Mouse (Mus musculus): Measurements from ENCODE around the gene Arhgap9. TPM values are rescaled to one million over a fixed set of nuclear protein-coding genes. Genes with fewer than 3 reads are reported as not detected.

Gene Arhgap9
- polyA plus RNA-seq, 1 experiment from 2014 or later = 3.2 TPM

DNA sequence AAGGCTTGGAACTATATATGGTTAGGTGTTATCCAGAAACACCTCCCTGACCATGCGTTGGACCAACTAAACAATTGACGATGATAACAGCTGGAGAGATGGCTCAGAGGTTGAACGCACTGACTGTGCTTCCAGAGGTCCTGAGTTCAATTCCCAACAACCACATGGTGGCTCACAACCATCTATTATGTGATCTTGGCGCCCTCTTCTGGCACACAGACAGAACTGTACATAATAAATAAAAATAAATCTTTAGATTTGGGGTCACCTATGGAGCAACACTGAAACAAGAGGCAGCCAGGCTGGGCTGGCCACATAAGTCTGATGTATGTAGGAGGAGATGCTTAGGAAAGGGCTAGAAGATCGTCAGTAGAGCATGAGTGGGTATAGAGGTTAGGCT is 11.4 kb downstream of the Arhgap9 start:
- 66% methylated on average over 5 of the region's 5 CpGs for WGBS
- Histone ChIP-seq H3K4me1 (ENCODE audit: insufficient read depth) (no peaks in the 10 kb centered on the region), H3K27me3 (ENCODE audit: insufficient read depth, low read length) (peaks cover 11% of the 10 kb centered on the region), H3K4me3 (ENCODE audit: low read depth, low read length) (no peak overlapping the region), H3K9me3 (ENCODE audit: low read depth, low read length) (no peaks in the 10 kb centered on the region), H3K27ac (ENCODE audit: low read depth) (no peak overlapping the region), H3K36me3 (ENCODE audit: insufficient read depth) (peaks cover 69% of the 10 kb centered on the region), H3K4me2 (no peak overlapping the region), H3K9ac (no peak overlapping the region)
- peak; percentile 45 for TF ChIP-seq CTCF (IDR thresholded peaks at IDR 0.05; ENCODE audit: low read depth)
- ATAC-seq (ENCODE audit: insufficient read depth) (no peak), DNase-seq (peak; percentile 45)

DNA sequence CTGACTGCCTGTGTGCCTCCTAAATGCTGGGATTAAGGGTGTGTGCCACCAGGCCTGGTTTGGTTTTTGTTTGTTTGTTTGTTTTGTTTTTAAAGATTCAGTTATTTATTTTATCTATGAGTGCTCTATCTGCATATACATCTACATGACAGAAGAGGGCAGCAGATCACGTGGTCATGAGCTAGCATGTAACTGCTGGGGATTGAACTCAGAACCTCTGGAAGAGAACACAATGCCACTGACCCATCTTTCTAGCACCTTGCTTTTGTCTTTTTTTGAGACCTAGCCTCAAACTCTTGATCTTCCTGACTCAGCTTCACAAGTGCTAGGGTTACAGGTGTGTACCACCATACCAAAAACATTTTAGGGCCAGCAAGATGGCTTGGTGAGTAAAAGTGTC is 13.5 kb downstream of the Arhgap9 start:
- Histone ChIP-seq H3K4me1 (ENCODE audit: insufficient read depth) (no peaks in the 10 kb centered on the region), H3K27me3 (ENCODE audit: insufficient read depth, low read length) (peaks cover 2% of the 10 kb centered on the region; the same call in 1 of the 2 replicates), H3K36me3 (ENCODE audit: insufficient read depth) (peaks cover 63% of the 10 kb centered on the region), H3K27ac (ENCODE audit: low read depth) (no peak overlapping the region), H3K4me3 (ENCODE audit: low read depth, low read length) (no peak overlapping the region), H3K9ac (no peak overlapping the region), H3K4me2 (no peak overlapping the region), H3K9me3 (ENCODE audit: low read depth, low read length) (no peaks in the 10 kb centered on the region)
- ATAC-seq (ENCODE audit: insufficient read depth) (no peak), DNase-seq (no peak)
- WGBS = 55% methylated on average over 1 of the region's 1 CpGs
- TF ChIP-seq CTCF (IDR thresholded peaks at IDR 0.05; ENCODE audit: low read depth) = no peak

DNA sequence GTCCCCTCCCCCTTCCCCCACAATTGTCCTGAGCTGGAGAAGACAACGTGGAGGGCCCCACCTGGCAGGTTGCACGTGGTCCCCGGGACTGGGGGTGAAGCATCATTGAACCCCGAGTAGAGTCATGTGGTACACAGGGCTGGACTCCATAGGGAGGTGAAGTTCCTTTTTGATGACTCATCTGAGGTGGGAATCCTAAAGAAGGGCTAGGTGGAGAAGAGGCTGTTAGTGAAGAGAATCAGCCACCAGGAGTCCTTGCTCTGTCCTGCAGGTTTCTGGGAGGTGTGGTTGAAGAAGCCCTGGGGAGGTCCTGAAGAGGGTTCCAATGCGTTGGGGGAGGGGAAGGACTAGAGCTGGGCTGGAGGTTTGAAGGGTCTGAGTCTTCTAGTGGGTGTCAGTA is 15.2 kb downstream of the Arhgap9 start:
- Histone ChIP-seq H3K4me3 (ENCODE audit: low read depth, low read length) (no peak overlapping the region), H3K9me3 (ENCODE audit: low read depth, low read length) (no peaks in the 10 kb centered on the region), H3K27me3 (ENCODE audit: insufficient read depth, low read length) (peaks cover 15% of the 10 kb centered on the region; the same call in 1 of the 2 replicates), H3K4me1 (ENCODE audit: insufficient read depth) (no peaks in the 10 kb centered on the region), H3K4me2 (no peak overlapping the region), H3K9ac (no peak overlapping the region), H3K36me3 (ENCODE audit: insufficient read depth) (peaks cover 47% of the 10 kb centered on the region), H3K27ac (ENCODE audit: low read depth) (no peak overlapping the region)
- DNase-seq (no peak), ATAC-seq (ENCODE audit: insufficient read depth) (no peak)
- TF ChIP-seq CTCF (IDR thresholded peaks at IDR 0.05; ENCODE audit: low read depth) = no peak
- WGBS = 55% methylated on average over 5 of the region's 5 CpGs

DNA sequence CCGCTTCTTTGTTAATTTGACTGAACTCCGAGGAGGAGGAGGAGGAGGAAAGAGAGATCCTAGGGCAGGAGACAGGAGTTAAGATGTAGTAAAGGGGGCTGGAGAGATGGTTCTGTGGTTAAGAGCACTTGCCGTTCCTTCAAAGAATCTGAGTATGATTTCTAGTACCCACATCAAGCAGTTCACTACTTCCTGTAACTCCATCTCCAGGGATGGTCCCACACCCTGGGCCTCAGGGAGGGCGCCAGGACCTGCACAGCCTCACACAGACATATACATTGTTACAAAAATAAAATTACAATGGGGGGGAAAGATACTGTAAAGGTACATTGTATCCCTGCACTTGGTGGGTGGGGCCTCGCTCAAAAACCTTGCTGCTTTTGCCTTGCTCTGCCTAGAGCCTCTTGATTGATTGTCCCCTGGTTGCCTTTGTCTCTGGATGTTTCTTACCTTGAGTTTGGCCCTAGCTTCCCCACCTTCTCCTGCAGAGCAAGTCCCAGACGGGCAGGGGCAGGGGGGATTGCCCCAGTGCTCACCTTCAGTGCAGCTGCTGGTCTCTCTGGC is 15.9 kb downstream of the Arhgap9 start:
- Histone ChIP-seq H3K4me2 (no peak overlapping the region), H3K36me3 (ENCODE audit: insufficient read depth) (peaks cover 41% of the 10 kb centered on the region), H3K9me3 (ENCODE audit: low read depth, low read length) (no peaks in the 10 kb centered on the region), H3K4me3 (ENCODE audit: low read depth, low read length) (no peak overlapping the region), H3K27me3 (ENCODE audit: insufficient read depth, low read length) (peaks cover 15% of the 10 kb centered on the region; the same call in 1 of the 2 replicates), H3K27ac (ENCODE audit: low read depth) (no peak overlapping the region), H3K9ac (no peak overlapping the region), H3K4me1 (ENCODE audit: insufficient read depth) (no peaks in the 10 kb centered on the region)
- no peak for TF ChIP-seq CTCF (IDR thresholded peaks at IDR 0.05; ENCODE audit: low read depth)
- no peak for ATAC-seq (ENCODE audit: insufficient read depth)
- DNase-seq = no peak
- 84% methylated on average over 6 of the region's 6 CpGs for WGBS

DNA sequence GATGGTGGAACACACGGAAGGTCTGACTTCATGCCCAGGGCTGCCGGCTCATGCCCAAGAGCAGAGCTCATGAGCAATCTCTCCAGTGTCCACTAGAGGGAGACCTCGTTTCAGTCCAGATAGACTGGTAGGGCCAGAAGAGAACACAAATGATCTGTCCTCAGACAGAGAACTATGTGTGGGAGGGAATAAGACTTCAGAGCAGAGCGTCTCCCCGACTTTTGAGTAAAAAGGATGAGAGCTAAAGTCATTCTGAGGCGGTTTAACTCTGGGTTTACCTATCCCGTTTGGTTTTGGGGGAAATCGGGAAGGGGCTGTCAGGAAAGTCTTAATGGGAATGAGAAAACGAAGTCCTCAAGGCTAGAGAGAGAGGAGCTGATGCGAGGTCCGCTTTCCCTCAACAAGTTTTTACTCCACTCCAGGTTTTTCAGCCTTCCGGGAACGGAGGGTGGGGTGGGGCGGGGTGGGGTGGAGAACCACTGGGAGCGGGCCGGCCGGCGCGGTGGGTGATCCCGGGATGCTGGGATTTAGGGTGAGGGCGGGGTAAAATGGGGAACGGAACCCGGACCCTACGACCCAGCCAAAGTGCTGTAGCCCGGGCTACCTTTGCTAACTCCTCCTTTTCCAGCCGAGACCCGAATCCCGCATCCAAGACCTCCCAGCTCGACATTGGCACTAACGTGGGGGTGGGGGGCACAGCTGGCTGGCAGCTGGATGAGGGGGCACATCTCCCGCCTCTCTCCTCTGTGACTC is 17.3 kb downstream of the Arhgap9 start:
- H3K9ac ChIP-seq = peak overlapping the region; percentile 66
- H3K9me3 ChIP-seq (ENCODE audit: low read depth, low read length) = no peaks in the 10 kb centered on the region
- no peaks in the 10 kb centered on the region for H3K4me1 ChIP-seq (ENCODE audit: insufficient read depth)
- ATAC-seq (ENCODE audit: insufficient read depth) = peak; percentile 73
- H3K4me2 ChIP-seq = peak overlapping the region; percentile 88
- H3K36me3 ChIP-seq (ENCODE audit: insufficient read depth) = peaks cover 27% of the 10 kb centered on the region
- peak overlapping the region; percentile 57 for H3K4me3 ChIP-seq (ENCODE audit: low read depth, low read length)
- peaks cover 15% of the 10 kb centered on the region; the same call in 1 of the 2 replicates for H3K27me3 ChIP-seq (ENCODE audit: insufficient read depth, low read length)
- under 1% methylated on average over 31 of the region's 31 CpGs for WGBS
- peak overlapping the region; percentile 96 for H3K27ac ChIP-seq (ENCODE audit: low read depth)
- peak; percentile 95 for TF ChIP-seq CTCF (IDR thresholded peaks at IDR 0.05; ENCODE audit: low read depth)
- peak; percentile 99 for DNase-seq

DNA sequence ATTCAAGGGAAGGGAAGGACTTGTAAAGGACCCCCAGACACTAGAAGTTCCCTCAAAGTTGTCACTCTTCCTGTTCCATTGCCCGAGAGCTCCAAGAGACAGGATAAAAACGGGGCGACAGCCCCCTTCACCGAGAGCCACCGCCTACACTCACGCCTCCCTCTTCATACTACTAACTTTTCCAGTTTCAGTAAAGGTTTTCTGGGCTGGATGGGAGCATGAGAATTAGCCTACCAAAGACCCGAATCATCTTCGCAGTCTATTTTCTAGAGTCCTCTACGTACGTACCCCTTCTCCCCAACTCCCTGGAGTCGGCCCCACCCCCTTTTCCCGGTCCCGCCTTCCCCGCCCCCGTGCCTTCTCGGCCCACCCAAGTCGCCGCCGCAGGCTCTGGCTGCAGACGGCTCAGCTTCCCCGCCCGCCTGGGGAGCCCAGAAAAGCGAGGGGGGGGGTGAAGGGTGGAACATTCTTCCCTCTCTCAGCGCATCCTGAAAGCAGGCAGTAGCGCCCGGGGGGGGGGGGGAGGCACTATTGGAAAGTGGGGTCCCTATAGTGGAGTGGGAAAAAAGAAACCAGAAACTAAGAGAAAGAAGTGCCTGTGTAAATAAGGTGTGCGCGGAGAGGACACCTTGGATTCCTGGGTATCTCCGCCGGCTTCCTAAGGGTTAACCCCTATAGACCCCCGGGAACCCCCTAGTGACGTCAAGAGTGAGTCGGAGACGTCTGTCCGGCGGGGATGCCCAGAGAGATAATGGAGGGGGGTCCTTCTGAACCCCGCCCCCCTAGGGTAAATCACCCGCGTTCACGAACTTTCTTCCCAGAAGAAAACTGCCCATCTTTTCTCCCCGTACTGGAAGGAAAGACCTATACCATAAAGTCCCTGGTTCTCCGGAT is 18.2 kb downstream of the Arhgap9 start:
- no peaks in the 10 kb centered on the region for H3K4me1 ChIP-seq (ENCODE audit: insufficient read depth)
- H3K27ac ChIP-seq (ENCODE audit: low read depth) = peak overlapping the region; percentile 96
- H3K27me3 ChIP-seq (ENCODE audit: insufficient read depth, low read length) = peaks cover 15% of the 10 kb centered on the region; the same call in 1 of the 2 replicates
- H3K4me3 ChIP-seq (ENCODE audit: low read depth, low read length) = peak overlapping the region; percentile 57
- H3K4me2 ChIP-seq = peak overlapping the region; percentile 88
- H3K9me3 ChIP-seq (ENCODE audit: low read depth, low read length) = no peaks in the 10 kb centered on the region
- peak; percentile 90 for DNase-seq
- TF ChIP-seq CTCF (IDR thresholded peaks at IDR 0.05; ENCODE audit: low read depth) = no peak
- H3K9ac ChIP-seq = peak overlapping the region; percentile 66
- under 1% methylated on average over 40 of the region's 42 CpGs for WGBS
- peaks cover 23% of the 10 kb centered on the region for H3K36me3 ChIP-seq (ENCODE audit: insufficient read depth)
- ATAC-seq (ENCODE audit: insufficient read depth) = peak; percentile 65

Measured in lung, embryonic 14.5 days (tissue).